Mouse (Mus musculus): ENCODE results near the gene 2010111I01Rik.

- TF ChIP-seq CTCF (IDR thresholded peaks at IDR 0.05 in 2 of 3, conservative IDR thresholded peaks at IDR 0.05 in 1 of 3; ENCODE audit: control insufficient read depth in 1 of 3, insufficient read depth in 1 of 3, low read depth in 2 of 3, low read length in 3 of 3, poor library complexity in 1 of 3, severe bottlenecking in 1 of 3) (no peak), CHD2 (IDR thresholded peaks at IDR 0.05; ENCODE audit: low read length) (no peak), E2F4 (IDR thresholded peaks at IDR 0.05; ENCODE audit: borderline replicate concordance, low read depth, low read length) (no peak), POLR2A (IDR thresholded peaks at IDR 0.05; ENCODE audit: control insufficient read depth in 1 of 2, insufficient read depth in 1 of 2, low read depth in 1 of 2, low read length in 2 of 2, poor library complexity in 1 of 2) (no peak), MAX (IDR thresholded peaks at IDR 0.05; ENCODE audit: low read length) (no peak), CHD1 (IDR thresholded peaks at IDR 0.05; ENCODE audit: low read depth, low read length) (no peak), UBTF (IDR thresholded peaks at IDR 0.05; ENCODE audit: borderline replicate concordance, insufficient read depth, low read depth, low read length) (no peak), KAT2A (conservative IDR thresholded peaks at IDR 0.05; ENCODE audit: low read depth, low read length) (no peak), GABPA (IDR thresholded peaks at IDR 0.05; ENCODE audit: low read depth, low read length) (no peak), BHLHE40 (IDR thresholded peaks at IDR 0.05; ENCODE audit: borderline replicate concordance, low read depth, low read length) (peak; percentile 43; the same call in 1 of the 2 replicates), EP300 (IDR thresholded peaks at IDR 0.05; ENCODE audit: low read depth in 1 of 2, low read length in 2 of 2) (no peak), ETS1 (IDR thresholded peaks at IDR 0.05; ENCODE audit: low read depth, low read length) (no peak), USF2 (IDR thresholded peaks at IDR 0.05; ENCODE audit: borderline replicate concordance in 1 of 2, insufficient read depth in 1 of 2, low read depth in 1 of 2, low read length in 2 of 2) (no peak)
These were observed 147.4 kb downstream of the 2010111I01Rik start for GRCm38 (mm10) chr13:63112043-63112597.

Data from MEL (cell line).